Mouse (Mus musculus): Measurements from ENCODE around the gene Htra1. TPM values are rescaled to one million over a fixed set of nuclear protein-coding genes. Genes with fewer than 3 reads are reported as not detected.
A peak's percentile ranks its signal among the peaks of the same experiment; 100 is the strongest.

Gene Htra1
- polyA plus RNA-seq, 1 experiment from 2014 or later: 26.6 TPM

DNA sequence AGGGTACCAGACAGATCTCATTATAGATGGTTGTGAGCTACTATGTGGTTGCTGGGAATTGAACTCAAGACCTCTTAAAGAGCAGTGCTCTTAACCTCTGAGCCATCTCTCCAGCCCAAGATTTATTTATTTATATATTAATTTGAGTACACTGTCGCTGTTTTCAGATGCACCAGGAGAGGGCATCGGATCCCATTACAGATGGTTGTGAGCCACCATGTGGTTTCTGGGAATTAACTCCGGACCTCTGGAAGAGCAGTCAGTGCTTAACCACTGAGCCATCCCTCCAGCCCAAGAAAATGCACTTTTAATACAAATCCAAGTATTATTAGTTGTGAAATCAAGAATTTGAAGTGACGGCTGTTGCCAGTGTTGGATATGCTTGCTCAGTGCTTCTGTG, 37.5 kb upstream of the Htra1 start:
- no peak for ATAC-seq
- Histone ChIP-seq H3K36me3 (ENCODE audit: control insufficient read depth, insufficient read depth, low read length) (peaks cover 3% of the 10 kb centered on the region; the same call in 1 of the 2 replicates), H3K9me3 (replicated peaks; ENCODE audit: control insufficient read depth, low read length) (no peaks in the 10 kb centered on the region), H3K9ac (ENCODE audit: low read length) (no peak overlapping the region), H3K27me3 (replicated peaks; ENCODE audit: control insufficient read depth, insufficient read depth, low read length) (no peaks in the 10 kb centered on the region), H3K4me1 (ENCODE audit: control insufficient read depth, insufficient read depth, low read length) (no peaks in the 10 kb centered on the region), H3K27ac (ENCODE audit: low read depth, low read length) (no peak overlapping the region), H3K4me2 (ENCODE audit: low read length) (no peak overlapping the region), H3K4me3 (ENCODE audit: low read depth, low read length) (no peak overlapping the region)
- DNase-seq (ENCODE audit: low spot score): peak; percentile 3
- WGBS: 84% methylated on average over 4 of the region's 4 CpGs

DNA sequence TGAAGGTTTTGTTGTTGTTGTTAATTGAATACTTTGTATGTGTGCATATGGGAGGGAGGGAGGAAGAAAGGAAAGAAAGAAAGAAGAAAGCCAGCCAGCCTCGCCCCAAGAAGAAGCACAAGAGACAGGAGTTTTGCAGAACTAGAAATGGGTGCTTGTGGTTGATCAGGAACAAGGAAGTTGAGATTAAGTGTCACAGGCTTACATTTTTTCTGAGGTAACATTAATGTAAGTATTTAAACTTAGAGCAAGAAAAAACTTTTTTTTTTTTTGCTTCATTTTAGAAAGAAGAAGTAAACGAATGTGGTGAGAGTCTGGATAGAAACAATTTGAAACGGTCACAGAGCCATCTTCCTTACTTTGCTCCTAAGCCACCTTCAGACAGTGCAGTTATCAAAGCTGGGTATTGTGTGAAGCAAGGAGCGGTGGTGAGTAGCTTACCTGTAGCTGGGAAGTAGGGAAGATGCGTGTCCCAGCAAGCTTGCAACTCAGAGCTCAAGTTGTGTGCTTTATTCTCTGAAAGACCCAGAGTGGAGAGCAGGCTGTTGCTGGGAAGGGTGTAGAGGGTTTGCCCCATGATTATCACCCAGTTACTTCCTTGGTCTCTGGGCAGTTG, 35.6 kb upstream of the Htra1 start:
- H3K27ac ChIP-seq (ENCODE audit: low read depth, low read length): no peak overlapping the region
- H3K4me2 ChIP-seq (ENCODE audit: low read length): no peak overlapping the region
- DNase-seq (ENCODE audit: low spot score): no peak
- 92% methylated on average over 5 of the region's 5 CpGs for WGBS
- ATAC-seq: no peak
- no peaks in the 10 kb centered on the region for H3K27me3 ChIP-seq (replicated peaks; ENCODE audit: control insufficient read depth, insufficient read depth, low read length)
- H3K9me3 ChIP-seq (replicated peaks; ENCODE audit: control insufficient read depth, low read length): no peaks in the 10 kb centered on the region
- no peak overlapping the region for H3K9ac ChIP-seq (ENCODE audit: low read length)
- H3K4me3 ChIP-seq (ENCODE audit: low read depth, low read length): no peak overlapping the region
- peaks cover 10% of the 10 kb centered on the region for H3K36me3 ChIP-seq (ENCODE audit: control insufficient read depth, insufficient read depth, low read length)
- no peaks in the 10 kb centered on the region for H3K4me1 ChIP-seq (ENCODE audit: control insufficient read depth, insufficient read depth, low read length)

DNA sequence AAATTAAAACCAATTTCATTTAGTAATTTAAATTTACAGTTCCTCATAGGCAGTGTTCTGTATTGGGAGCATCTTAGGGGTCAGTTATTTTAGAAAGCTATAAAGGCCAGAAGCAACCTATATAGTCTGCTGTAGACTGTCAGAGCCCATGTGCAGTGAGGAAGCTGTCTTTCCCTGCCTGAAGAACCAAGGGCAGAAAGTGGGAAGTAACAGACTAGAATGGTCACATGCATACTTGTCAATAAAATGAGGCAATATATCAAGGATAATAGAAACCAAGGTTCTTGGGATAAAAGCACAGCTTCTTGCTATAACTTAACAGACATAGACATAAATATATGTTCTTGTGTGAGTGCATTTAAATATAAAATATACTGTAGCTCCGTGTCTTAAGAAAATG, 33.0 kb upstream of the Htra1 start:
- Histone ChIP-seq H3K4me2 (ENCODE audit: low read length) (no peak overlapping the region), H3K27me3 (replicated peaks; ENCODE audit: control insufficient read depth, insufficient read depth, low read length) (no peaks in the 10 kb centered on the region), H3K4me3 (ENCODE audit: low read depth, low read length) (no peak overlapping the region), H3K9ac (ENCODE audit: low read length) (no peak overlapping the region), H3K36me3 (ENCODE audit: control insufficient read depth, insufficient read depth, low read length) (peaks cover 10% of the 10 kb centered on the region), H3K9me3 (replicated peaks; ENCODE audit: control insufficient read depth, low read length) (no peaks in the 10 kb centered on the region), H3K27ac (ENCODE audit: low read depth, low read length) (no peak overlapping the region), H3K4me1 (ENCODE audit: control insufficient read depth, insufficient read depth, low read length) (no peaks in the 10 kb centered on the region)
- 95% methylated on average over 1 of the region's 1 CpGs for WGBS
- DNase-seq (ENCODE audit: low spot score) (no peak), ATAC-seq (no peak)

DNA sequence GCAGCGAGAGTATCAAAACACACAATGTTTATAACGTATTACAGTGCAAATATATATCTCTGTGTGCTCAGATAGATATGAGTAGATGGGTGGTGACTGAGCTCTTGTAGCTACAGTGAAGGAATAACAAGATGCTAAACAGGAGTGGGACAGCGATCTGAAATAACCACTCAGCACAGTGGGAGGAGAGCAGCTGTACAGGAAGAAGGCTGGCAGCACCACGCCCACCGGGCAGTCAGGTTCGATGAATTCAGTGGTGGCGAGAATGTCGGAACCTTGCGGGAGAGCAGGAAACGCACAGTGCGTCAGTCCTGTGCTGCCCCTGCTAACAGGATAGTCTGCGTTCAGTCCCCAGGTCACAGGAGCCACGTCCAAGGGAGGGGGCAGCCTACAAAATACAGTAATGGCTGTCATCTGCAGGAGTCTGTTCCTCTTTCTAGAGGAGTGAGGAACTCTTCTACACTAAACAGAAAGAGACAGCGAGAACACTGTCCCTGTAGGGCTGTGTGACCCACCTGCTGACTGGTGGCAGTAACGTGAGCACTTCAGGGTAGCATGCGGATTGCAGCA, 32.3 kb upstream of the Htra1 start:
- Histone ChIP-seq H3K36me3 (ENCODE audit: control insufficient read depth, insufficient read depth, low read length) (peaks cover 14% of the 10 kb centered on the region), H3K4me3 (ENCODE audit: low read depth, low read length) (no peak overlapping the region), H3K9ac (ENCODE audit: low read length) (no peak overlapping the region), H3K9me3 (replicated peaks; ENCODE audit: control insufficient read depth, low read length) (no peaks in the 10 kb centered on the region), H3K27me3 (replicated peaks; ENCODE audit: control insufficient read depth, insufficient read depth, low read length) (no peaks in the 10 kb centered on the region), H3K27ac (ENCODE audit: low read depth, low read length) (no peak overlapping the region), H3K4me1 (ENCODE audit: control insufficient read depth, insufficient read depth, low read length) (no peaks in the 10 kb centered on the region), H3K4me2 (ENCODE audit: low read length) (no peak overlapping the region)
- 85% methylated on average over 16 of the region's 16 CpGs for WGBS
- no peak for DNase-seq (ENCODE audit: low spot score)
- ATAC-seq: no peak

DNA sequence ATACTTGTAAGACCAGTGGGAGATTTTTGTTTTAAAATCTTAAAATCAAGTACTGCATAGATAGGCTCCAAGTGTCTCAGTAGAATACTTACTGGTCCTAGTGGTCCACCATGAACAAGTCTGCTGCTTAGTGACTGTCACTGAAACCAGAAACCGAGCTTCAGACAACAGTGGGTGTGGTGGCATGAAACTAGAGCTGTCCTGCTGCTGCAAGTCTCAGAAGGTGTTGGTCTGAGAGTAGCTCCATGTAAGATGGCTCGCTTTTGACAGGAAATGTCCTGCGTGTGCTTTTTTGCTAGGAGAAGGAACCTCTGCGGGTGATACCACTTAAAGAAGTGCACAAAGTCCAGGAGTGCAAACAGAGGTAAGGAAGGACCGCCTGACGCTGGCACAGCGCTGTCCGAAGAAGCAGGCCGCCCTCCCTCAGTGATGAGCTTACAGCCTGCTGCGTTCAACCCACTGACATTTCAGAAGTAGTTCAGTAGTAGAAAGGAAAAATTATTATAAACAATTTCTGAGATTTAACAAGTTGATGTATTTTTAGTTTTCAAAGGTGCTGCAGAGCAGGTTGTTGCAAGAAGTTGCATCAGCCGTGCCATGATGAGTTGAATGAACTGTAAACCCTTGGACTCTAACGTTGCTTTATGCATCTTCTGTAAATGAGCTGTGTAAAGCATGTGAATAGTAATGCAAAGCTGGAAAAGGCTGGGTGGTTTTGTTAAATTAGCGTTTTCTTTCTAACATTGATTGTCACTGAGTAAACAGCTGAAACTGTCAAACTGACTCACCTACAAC, 31.1 kb upstream of the Htra1 start:
- no peak for ATAC-seq
- Histone ChIP-seq H3K36me3 (ENCODE audit: control insufficient read depth, insufficient read depth, low read length) (peaks cover 14% of the 10 kb centered on the region), H3K4me2 (ENCODE audit: low read length) (no peak overlapping the region), H3K9ac (ENCODE audit: low read length) (no peak overlapping the region), H3K27me3 (replicated peaks; ENCODE audit: control insufficient read depth, insufficient read depth, low read length) (no peaks in the 10 kb centered on the region), H3K4me1 (ENCODE audit: control insufficient read depth, insufficient read depth, low read length) (no peaks in the 10 kb centered on the region), H3K27ac (ENCODE audit: low read depth, low read length) (no peak overlapping the region), H3K4me3 (ENCODE audit: low read depth, low read length) (no peak overlapping the region), H3K9me3 (replicated peaks; ENCODE audit: control insufficient read depth, low read length) (no peaks in the 10 kb centered on the region)
- 90% methylated on average over 13 of the region's 13 CpGs for WGBS
- no peak for DNase-seq (ENCODE audit: low spot score)

DNA sequence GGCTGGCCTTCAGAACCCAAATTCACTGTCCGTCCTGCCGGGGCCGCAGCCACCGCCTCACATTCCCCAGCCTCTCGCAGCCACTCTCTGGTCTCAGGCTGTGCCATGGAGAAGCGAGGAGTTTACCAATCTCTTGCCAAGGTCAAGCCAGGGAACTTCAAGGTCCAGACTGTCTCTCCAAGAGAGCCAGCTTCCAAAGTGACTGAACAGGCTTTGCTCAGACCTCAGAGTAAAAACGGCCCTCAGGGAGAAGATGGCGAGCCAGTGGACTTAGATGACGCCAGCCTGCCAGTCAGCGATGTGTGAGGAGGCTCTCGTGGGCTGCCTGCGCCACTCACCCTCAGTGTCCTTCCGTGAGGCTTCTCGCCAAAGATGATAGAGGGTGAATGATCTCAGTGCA, 25.1 kb upstream of the Htra1 start:
- Histone ChIP-seq H3K9ac (ENCODE audit: low read length) (no peak overlapping the region), H3K27ac (ENCODE audit: low read depth, low read length) (no peak overlapping the region), H3K27me3 (replicated peaks; ENCODE audit: control insufficient read depth, insufficient read depth, low read length) (no peaks in the 10 kb centered on the region), H3K4me3 (ENCODE audit: low read depth, low read length) (no peak overlapping the region), H3K4me2 (ENCODE audit: low read length) (no peak overlapping the region), H3K9me3 (replicated peaks; ENCODE audit: control insufficient read depth, low read length) (no peaks in the 10 kb centered on the region), H3K4me1 (ENCODE audit: control insufficient read depth, insufficient read depth, low read length) (no peaks in the 10 kb centered on the region), H3K36me3 (ENCODE audit: control insufficient read depth, insufficient read depth, low read length) (peaks cover 13% of the 10 kb centered on the region; the same call in 1 of the 2 replicates)
- ATAC-seq (no peak), DNase-seq (ENCODE audit: low spot score) (no peak)
- 93% methylated on average over 14 of the region's 14 CpGs for WGBS

DNA sequence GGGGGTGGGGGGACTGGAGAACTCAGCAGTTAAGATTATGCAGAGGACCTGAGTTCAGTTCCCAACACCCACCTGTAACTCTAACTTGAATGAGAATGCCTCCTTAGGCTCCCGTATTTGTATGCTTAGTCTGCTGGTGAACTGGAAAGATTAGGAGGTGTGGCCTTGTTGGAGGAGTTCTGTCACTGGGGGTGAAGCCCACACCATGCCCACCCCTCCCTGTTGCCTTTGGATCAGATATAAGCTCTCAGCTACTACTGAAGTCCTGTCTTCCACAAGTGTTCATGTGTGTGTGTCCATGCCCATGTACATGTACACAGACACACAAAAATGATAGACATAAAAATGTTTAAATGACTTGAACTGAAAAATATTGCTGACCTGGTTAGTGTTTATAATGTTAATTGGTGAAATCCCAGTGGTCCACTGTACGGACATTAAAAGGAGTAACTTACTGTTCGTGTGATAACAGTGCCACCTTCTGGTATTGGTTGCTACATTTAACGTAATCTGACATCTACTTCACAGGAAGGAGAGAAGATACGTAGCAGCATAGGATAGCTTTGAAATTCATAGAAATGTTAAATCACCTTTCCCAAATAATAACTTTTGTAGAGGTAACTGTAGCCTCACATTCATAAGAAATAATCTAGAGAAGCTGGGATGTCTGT, 21.1 kb upstream of the Htra1 start:
- H3K36me3 ChIP-seq (ENCODE audit: control insufficient read depth, insufficient read depth, low read length): peaks cover 8% of the 10 kb centered on the region; the same call in 1 of the 2 replicates
- no peak overlapping the region for H3K27ac ChIP-seq (ENCODE audit: low read depth, low read length)
- ATAC-seq (no peak), DNase-seq (ENCODE audit: low spot score) (peak; percentile 82)
- no peak overlapping the region for H3K4me3 ChIP-seq (ENCODE audit: low read depth, low read length)
- no peak overlapping the region for H3K9ac ChIP-seq (ENCODE audit: low read length)
- 48% methylated on average over 5 of the region's 5 CpGs for WGBS
- no peak overlapping the region for H3K4me2 ChIP-seq (ENCODE audit: low read length)
- H3K4me1 ChIP-seq (ENCODE audit: control insufficient read depth, insufficient read depth, low read length): no peaks in the 10 kb centered on the region
- H3K9me3 ChIP-seq (replicated peaks; ENCODE audit: control insufficient read depth, low read length): no peaks in the 10 kb centered on the region
- no peaks in the 10 kb centered on the region for H3K27me3 ChIP-seq (replicated peaks; ENCODE audit: control insufficient read depth, insufficient read depth, low read length)

DNA sequence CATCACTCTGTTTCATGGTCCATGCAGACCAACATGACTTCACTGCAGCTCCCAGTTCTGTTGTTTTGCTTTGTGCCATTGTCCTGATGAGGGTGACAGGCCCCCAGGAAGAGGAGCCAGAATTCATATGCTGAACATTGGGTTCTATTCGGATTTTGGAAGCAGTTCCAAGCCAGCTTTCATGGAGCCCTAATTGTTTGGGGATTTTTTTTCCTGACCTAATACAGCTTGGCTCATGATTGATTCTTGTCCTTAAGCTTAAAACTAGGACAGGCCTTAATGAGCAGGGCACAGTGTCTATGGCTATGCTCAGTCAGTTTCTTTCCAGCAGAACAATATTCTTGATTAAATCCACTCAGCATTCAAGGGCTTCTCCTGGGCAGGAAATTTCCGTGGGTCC, 17.7 kb upstream of the Htra1 start:
- H3K4me3 ChIP-seq (ENCODE audit: low read depth, low read length): no peak overlapping the region
- 38% methylated on average over 2 of the region's 2 CpGs for WGBS

More for the DNA sequence above, 17.7 kb upstream of the Htra1 start:
- no peak overlapping the region for H3K9ac ChIP-seq (ENCODE audit: low read length)
- no peaks in the 10 kb centered on the region for H3K9me3 ChIP-seq (replicated peaks; ENCODE audit: control insufficient read depth, low read length)
- no peak overlapping the region for H3K4me2 ChIP-seq (ENCODE audit: low read length)
- no peaks in the 10 kb centered on the region for H3K36me3 ChIP-seq (ENCODE audit: control insufficient read depth, insufficient read depth, low read length)
- no peaks in the 10 kb centered on the region for H3K27me3 ChIP-seq (replicated peaks; ENCODE audit: control insufficient read depth, insufficient read depth, low read length)
- ATAC-seq: no peak
- no peaks in the 10 kb centered on the region for H3K4me1 ChIP-seq (ENCODE audit: control insufficient read depth, insufficient read depth, low read length)
- no peak overlapping the region for H3K27ac ChIP-seq (ENCODE audit: low read depth, low read length)
- no peak for DNase-seq (ENCODE audit: low spot score)
